Mouse (Mus musculus): ENCODE measurements around the gene Runx3. TPM values are rescaled to one million over a fixed set of nuclear protein-coding genes. Genes with fewer than 3 reads are reported as not detected.

Gene Runx3
- polyA plus RNA-seq, 1 experiment from 2014 or later: 0.16 TPM

DNA sequence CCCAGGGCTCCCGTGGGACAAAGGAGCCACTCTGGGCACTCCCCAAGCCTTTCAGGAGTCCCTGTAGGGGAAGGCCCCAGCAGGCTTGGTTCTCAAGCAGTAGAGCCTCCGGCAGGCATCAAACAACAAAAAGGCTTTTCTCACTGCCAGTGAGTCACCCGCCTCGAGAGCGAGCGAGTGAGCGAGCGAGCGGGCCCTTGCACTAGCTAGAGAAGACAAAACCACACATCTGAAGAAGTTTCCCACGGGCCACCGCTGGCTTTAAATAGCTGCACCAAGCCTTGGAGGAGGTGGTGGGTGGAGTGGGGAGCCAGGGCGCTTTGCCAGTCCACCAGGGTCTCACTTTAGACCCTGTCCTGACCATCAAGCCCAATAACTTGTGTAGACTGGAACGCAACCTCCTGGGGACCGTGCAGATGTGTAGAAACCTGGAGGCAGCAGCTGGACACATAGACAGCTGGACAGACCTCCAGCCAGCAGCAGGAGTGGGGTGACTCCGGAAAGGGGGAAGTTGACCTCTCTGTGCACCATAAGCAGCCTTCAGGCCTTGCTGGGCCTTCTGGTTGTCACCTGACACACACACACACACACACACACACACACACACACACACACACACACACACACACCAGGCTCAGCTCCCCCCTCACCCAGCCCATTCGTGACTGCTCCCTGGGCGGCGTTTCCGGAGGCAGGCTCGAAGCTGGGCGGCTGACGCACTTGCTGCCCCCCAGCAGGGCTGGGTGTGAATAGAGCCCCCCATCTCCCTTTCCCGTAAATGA, 40.4 kb upstream of the Runx3 start:
- H3K27me3 ChIP-seq (ENCODE audit: insufficient read depth, low read length): no peaks in the 10 kb centered on the region
- H3K9me3 ChIP-seq (ENCODE audit: low read depth, low read length): no peaks in the 10 kb centered on the region
- no peaks in the 10 kb centered on the region for H3K4me1 ChIP-seq (ENCODE audit: insufficient read depth)
- DNase-seq (peak; percentile 36), ATAC-seq (ENCODE audit: insufficient read depth) (no peak)
- H3K27ac ChIP-seq (ENCODE audit: low read depth): no peak overlapping the region
- H3K4me3 ChIP-seq (ENCODE audit: low read depth, low read length): no peak overlapping the region
- no peak overlapping the region for H3K9ac ChIP-seq
- no peak for TF ChIP-seq CTCF (IDR thresholded peaks at IDR 0.05; ENCODE audit: low read depth)
- WGBS: 52% methylated on average over 23 of the region's 23 CpGs
- no peaks in the 10 kb centered on the region for H3K36me3 ChIP-seq (ENCODE audit: insufficient read depth)
- H3K4me2 ChIP-seq: no peak overlapping the region

DNA sequence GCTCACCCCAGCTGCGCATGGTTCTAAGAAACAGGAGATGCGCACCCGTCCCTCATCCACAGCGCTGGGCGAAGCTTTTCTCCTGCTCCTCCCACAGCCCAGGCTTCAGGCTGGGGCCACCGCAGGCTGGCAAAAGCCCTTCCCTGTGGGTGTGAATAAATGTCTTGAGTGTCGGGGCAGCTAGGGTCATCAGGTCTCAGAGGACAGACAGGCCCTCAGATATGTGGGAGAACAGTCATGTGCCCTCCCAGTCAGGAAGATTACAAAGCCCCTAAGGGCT, 39.9 kb upstream of the Runx3 start:
- WGBS: 42% methylated on average over 7 of the region's 7 CpGs
- Histone ChIP-seq H3K9me3 (ENCODE audit: low read depth, low read length) (no peaks in the 10 kb centered on the region), H3K4me3 (ENCODE audit: low read depth, low read length) (no peak overlapping the region), H3K27ac (ENCODE audit: low read depth) (no peak overlapping the region), H3K9ac (no peak overlapping the region), H3K4me1 (ENCODE audit: insufficient read depth) (no peaks in the 10 kb centered on the region), H3K27me3 (ENCODE audit: insufficient read depth, low read length) (no peaks in the 10 kb centered on the region), H3K36me3 (ENCODE audit: insufficient read depth) (no peaks in the 10 kb centered on the region), H3K4me2 (no peak overlapping the region)
- no peak for DNase-seq
- TF ChIP-seq CTCF (IDR thresholded peaks at IDR 0.05; ENCODE audit: low read depth): no peak
- ATAC-seq (ENCODE audit: insufficient read depth): no peak

DNA sequence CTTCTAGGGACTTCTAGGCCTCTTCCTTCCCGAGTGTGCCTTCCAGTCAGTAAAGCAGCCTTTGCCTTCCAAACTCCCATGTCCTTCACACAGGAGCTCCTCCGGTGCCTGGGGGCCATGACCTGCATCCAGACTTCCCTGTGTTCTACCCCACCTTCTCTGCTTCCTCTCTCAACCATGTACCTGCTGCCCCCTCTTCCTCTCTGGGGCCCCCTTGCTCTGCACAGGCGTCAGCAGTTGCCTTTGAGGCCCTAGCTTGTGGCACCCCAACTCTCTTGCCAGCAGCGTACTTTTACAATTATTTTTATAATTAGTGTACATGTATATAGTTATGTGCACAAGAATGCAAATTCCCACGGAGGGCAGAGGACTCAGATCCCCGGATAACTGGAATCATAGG, 37.4 kb upstream of the Runx3 start:
- Histone ChIP-seq H3K4me1 (ENCODE audit: insufficient read depth) (no peaks in the 10 kb centered on the region), H3K27me3 (ENCODE audit: insufficient read depth, low read length) (no peaks in the 10 kb centered on the region), H3K9me3 (ENCODE audit: low read depth, low read length) (no peaks in the 10 kb centered on the region), H3K4me3 (ENCODE audit: low read depth, low read length) (no peak overlapping the region), H3K36me3 (ENCODE audit: insufficient read depth) (no peaks in the 10 kb centered on the region), H3K27ac (ENCODE audit: low read depth) (no peak overlapping the region), H3K4me2 (no peak overlapping the region), H3K9ac (no peak overlapping the region)
- ATAC-seq (ENCODE audit: insufficient read depth) (no peak), DNase-seq (no peak)
- WGBS: 75% methylated on average over 6 of the region's 6 CpGs
- TF ChIP-seq CTCF (IDR thresholded peaks at IDR 0.05; ENCODE audit: low read depth): no peak

DNA sequence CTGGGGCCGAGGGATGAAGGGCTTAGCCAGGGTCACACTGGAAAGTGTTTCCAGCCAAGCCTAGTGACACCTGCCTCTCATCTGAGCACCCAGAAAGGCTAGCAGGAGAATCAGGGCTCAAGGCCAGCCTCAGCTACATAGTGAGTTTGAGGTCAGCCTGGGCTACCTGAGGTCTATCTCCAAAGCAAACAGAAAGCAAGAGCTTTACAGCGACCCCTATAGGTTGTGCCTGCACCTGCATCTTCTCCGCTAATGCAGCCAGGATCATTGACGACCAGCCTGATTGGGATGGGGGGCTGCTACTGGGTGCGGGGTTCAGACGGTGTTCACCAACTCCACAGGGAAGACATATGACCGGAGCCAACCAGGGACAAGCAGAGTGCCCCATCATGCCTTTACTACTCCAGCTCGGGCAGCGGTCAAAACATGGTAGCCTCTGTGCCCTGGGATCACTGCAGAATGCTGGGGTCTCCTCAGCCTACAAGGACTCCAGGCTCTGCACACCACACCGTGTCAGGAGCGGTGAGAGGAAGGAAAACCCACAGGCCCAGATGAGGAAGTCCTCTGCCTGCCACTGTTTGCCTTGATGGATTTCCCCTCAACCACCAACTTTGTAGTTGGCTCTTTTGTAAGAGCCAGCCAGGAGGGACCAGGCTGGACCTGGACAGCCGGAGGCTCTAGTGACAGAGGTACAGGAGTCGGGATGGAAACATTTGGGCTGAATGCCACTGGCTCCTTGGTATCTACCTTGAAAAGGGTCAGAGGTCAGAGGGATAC, 35.2 kb upstream of the Runx3 start:
- WGBS: 65% methylated on average over 13 of the region's 13 CpGs
- ATAC-seq (ENCODE audit: insufficient read depth): no peak
- Histone ChIP-seq H3K9me3 (ENCODE audit: low read depth, low read length) (no peaks in the 10 kb centered on the region), H3K36me3 (ENCODE audit: insufficient read depth) (no peaks in the 10 kb centered on the region), H3K9ac (no peak overlapping the region), H3K4me3 (ENCODE audit: low read depth, low read length) (no peak overlapping the region), H3K27ac (ENCODE audit: low read depth) (no peak overlapping the region), H3K4me1 (ENCODE audit: insufficient read depth) (no peaks in the 10 kb centered on the region), H3K4me2 (no peak overlapping the region), H3K27me3 (ENCODE audit: insufficient read depth, low read length) (no peaks in the 10 kb centered on the region)
- TF ChIP-seq CTCF (IDR thresholded peaks at IDR 0.05; ENCODE audit: low read depth): peak; percentile 43
- DNase-seq: no peak

DNA sequence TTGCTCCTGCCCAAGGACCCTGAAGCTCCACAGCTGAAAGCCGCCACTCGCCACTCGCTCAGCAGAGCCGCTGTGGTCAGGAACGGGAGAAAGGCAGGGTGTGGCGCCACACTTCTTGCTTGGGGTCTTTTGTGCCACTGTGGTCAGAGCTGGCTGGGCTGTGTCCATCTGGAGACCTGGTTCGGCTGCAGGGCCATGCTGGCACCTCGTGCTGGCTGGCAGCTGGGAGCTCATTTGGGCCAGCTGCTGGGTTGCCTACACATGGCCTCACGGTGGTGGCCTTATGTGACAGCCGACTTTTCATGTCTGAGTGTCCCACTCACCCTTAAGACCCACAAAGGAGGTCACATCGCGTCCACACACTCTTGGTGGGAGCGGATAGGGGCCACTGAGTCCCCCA, 29.8 kb upstream of the Runx3 start:
- ATAC-seq (ENCODE audit: insufficient read depth): no peak
- Histone ChIP-seq H3K9me3 (ENCODE audit: low read depth, low read length) (no peaks in the 10 kb centered on the region), H3K27me3 (ENCODE audit: insufficient read depth, low read length) (no peaks in the 10 kb centered on the region), H3K27ac (ENCODE audit: low read depth) (no peak overlapping the region), H3K4me1 (ENCODE audit: insufficient read depth) (no peaks in the 10 kb centered on the region), H3K36me3 (ENCODE audit: insufficient read depth) (no peaks in the 10 kb centered on the region), H3K9ac (no peak overlapping the region), H3K4me2 (no peak overlapping the region), H3K4me3 (ENCODE audit: low read depth, low read length) (no peak overlapping the region)
- 69% methylated on average over 13 of the region's 13 CpGs for WGBS
- no peak for TF ChIP-seq CTCF (IDR thresholded peaks at IDR 0.05; ENCODE audit: low read depth)
- peak; percentile 14 for DNase-seq

DNA sequence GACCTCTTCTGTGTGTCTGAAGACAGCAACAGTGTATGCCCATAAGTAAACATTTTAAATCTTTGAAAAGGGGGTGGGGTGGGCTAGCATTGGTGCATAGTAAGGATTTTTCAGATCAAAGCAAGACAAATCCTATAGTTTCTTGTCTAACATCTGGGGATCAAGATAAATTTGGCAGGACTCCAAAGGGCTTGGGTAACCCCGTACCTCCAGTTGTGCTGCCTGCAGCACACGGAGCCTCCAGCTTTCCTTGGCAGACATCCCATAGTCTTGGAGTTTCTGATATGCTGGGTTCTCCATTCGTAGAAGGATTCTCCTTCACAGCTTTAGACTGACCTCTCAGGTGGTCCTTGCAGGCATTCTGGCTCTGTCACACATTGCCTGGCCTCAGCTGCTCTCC, 27.6 kb upstream of the Runx3 start:
- H3K4me1 ChIP-seq (ENCODE audit: insufficient read depth): no peaks in the 10 kb centered on the region
- H3K27ac ChIP-seq (ENCODE audit: low read depth): no peak overlapping the region
- TF ChIP-seq CTCF (IDR thresholded peaks at IDR 0.05; ENCODE audit: low read depth): no peak
- H3K4me2 ChIP-seq: no peak overlapping the region
- 20% methylated on average over 3 of the region's 3 CpGs for WGBS
- ATAC-seq (ENCODE audit: insufficient read depth) (no peak), DNase-seq (peak; percentile 64)
- no peaks in the 10 kb centered on the region for H3K9me3 ChIP-seq (ENCODE audit: low read depth, low read length)
- H3K4me3 ChIP-seq (ENCODE audit: low read depth, low read length): no peak overlapping the region
- H3K27me3 ChIP-seq (ENCODE audit: insufficient read depth, low read length): no peaks in the 10 kb centered on the region
- no peak overlapping the region for H3K9ac ChIP-seq
- no peaks in the 10 kb centered on the region for H3K36me3 ChIP-seq (ENCODE audit: insufficient read depth)

DNA sequence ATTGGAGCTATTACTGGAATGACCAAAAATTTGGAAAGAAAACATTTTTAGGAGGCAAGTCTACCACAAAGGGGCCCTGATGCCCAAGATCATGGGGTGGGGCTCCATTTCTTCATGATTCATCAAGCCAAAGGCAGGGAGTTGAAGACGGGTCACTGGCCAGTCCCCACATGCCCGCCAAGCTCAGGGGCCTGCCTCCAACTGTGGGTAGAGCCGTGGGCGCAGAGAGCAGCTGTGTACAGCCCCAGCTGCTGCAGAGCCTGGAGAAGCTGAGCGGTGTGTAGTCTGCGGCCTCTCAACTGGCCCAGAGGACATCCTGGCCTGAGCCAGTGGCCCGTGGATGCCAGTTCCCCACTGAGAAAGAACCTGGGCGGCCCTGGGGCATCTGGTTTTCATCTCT, 24.8 kb upstream of the Runx3 start:
- Histone ChIP-seq H3K9me3 (ENCODE audit: low read depth, low read length) (no peaks in the 10 kb centered on the region), H3K27ac (ENCODE audit: low read depth) (no peak overlapping the region), H3K4me2 (no peak overlapping the region), H3K9ac (no peak overlapping the region), H3K27me3 (ENCODE audit: insufficient read depth, low read length) (no peaks in the 10 kb centered on the region), H3K4me1 (ENCODE audit: insufficient read depth) (no peaks in the 10 kb centered on the region), H3K4me3 (ENCODE audit: low read depth, low read length) (no peak overlapping the region), H3K36me3 (ENCODE audit: insufficient read depth) (no peaks in the 10 kb centered on the region)
- no peak for TF ChIP-seq CTCF (IDR thresholded peaks at IDR 0.05; ENCODE audit: low read depth)
- ATAC-seq (ENCODE audit: insufficient read depth) (no peak), DNase-seq (no peak)
- WGBS: 75% methylated on average over 8 of the region's 8 CpGs
